Mouse (Mus musculus) hindbrain, postnatal 0 days (tissue): Measurements from ENCODE around the gene Kctd17. TPM values are rescaled to one million over a fixed set of nuclear protein-coding genes. Genes with fewer than 3 reads are reported as not detected.

Experiments
- ATAC-seq: fragments of 200-750 bp; cut with Nextera tagmentation; 2 replicates; pipeline ENCODE4 v1.8.0; 2017; ENCODE audit warnings: mild to moderate bottlenecking, moderate TSS enrichment, moderate library complexity
- DNase-seq: peaks from one replicate; pipeline ENCODE4 v3.0.0-alpha.2; 2015; ENCODE audit warnings: low spot score
- H3K27ac ChIP-seq: fragments of 300-500 bp; sonication (generic); 2 replicates; pipeline ENCODE4 v1.5.1; 2014; ENCODE audit warnings: mild to moderate bottlenecking
- H3K27me3 ChIP-seq: fragments of 300-500 bp; sonication (generic); 2 replicates; pipeline ENCODE4 v1.6.1; 2014; ENCODE audit warnings: low read length, mixed read lengths; ENCODE audit not compliant: insufficient read depth
- H3K36me3 ChIP-seq: fragments of 300-500 bp; sonication (generic); 2 replicates; pipeline ENCODE4 v1.6.1; 2014; ENCODE audit warnings: low read length, mixed read lengths; ENCODE audit not compliant: insufficient read depth
- H3K4me1 ChIP-seq: fragments of 300-500 bp; sonication (generic); 2 replicates; pipeline ENCODE4 v1.6.1; 2014; ENCODE audit warnings: antibody characterized with exemption, low read length, mixed read lengths; ENCODE audit not compliant: insufficient read depth
- H3K4me2 ChIP-seq: fragments of 300-500 bp; sonication (generic); 2 replicates; pipeline ENCODE4 v1.6.1; 2014; ENCODE audit warnings: low read depth, mild to moderate bottlenecking, low read length, moderate library complexity, mixed read lengths
- H3K4me3 ChIP-seq: fragments of 300-500 bp; sonication (generic); 2 replicates; pipeline ENCODE4 v1.5.1; 2014; ENCODE audit warnings: low read length
- H3K9ac ChIP-seq: fragments of 300-500 bp; sonication (generic); replicated peaks from 2 replicates; pipeline ENCODE4 v1.6.1; 2014; ENCODE audit warnings: mild to moderate bottlenecking, low read length, moderate library complexity, mixed read lengths
- H3K9me3 ChIP-seq: fragments of 300-500 bp; sonication (generic); 2 replicates; pipeline ENCODE4 v1.6.1; 2016; ENCODE audit warnings: low read length, mixed read lengths
- CTCF ChIP-seq: IDR thresholded peaks from 2 replicates; pipeline ENCODE4 v1.5.1; 2016; ENCODE audit warnings: antibody characterized with exemption, control low read depth, low read depth
- WGBS: fragments of 180-500 bp; shearing (Covaris S2); extraction: QIAGEN DNeasy Blood & Tissue Kit; methylation state at CpG from one replicate; pipeline ENCODE4 v1.1.7; 2014; 5-methylcytosine and 5-hydroxymethylcytosine counted together
- polyA plus RNA-seq: library from polyadenylated mRNA; unstranded; fragments of >200 nt; fragmentation: Nextera tagmentation; extraction: Ambion mirVana; gene quantifications from 2 replicates; pipeline ENCODE4 v1.2.1, GENCODE M21; 2015
- total RNA-seq: library from RNA; depleted of rRNA; stranded (reverse); fragments of >200 nt; gene quantifications from 2 replicates; pipeline ENCODE4 v1.2.3, GENCODE M21; 2014

Kctd17 gene
- total and polyA plus RNA-seq, 2 experiments from 2014 or later: 155 to 161 TPM

DNA sequence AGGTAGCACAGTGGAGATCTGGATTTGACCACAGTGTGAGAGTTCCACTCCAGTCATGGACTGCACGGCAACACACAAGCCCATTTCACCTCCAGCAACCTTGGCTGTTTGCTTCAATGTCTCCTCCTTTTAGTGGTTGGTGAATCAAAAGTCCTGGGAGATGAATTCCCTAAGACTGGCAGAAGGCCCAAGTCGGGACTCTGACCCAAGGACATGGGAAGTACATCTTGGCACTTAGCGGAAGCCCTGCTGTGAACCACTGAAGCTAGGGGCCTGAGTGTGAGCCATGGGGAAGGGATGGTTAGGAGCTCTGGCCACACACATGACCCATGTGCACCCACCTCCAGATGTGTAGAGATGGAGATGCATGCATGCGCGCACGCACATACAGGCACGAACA, 39.2 kb downstream of the Kctd17 start:
- TF ChIP-seq CTCF: no peak

DNA sequence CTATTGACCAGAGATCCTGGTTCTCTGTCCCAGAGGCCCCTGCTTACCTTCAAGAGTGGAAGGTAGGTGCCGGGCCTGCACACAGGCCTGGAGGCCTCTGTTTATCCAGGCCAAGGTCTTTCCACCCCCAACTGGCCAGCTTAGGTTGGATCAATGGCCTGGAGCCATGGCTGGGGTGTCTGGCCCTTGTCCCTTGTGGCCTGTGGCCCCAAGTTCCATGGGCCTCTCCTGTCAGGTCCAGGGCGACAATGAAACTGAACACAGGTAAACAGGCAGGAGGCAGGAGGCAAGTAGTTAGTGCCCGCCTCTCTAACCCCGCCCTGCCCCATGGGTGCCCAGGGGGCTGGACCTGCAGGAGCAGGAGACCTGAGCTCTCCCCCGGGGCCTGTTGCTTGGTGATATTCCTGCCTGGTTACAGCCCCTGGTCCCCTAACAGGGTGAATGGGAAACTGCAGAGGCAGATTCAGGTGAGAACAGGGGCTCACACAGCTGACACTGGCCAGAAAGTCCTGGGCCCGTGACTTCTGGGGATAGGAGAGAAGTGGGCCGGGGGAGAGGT, 40.1 kb downstream of the Kctd17 start, which contains the start of gene Tmprss6:
TSS of gene Tmprss6 (minus strand) at position 256 of the 559 bp plus-strand sequence.
- Histone ChIP-seq H3K9ac (no peak within 1 kb of the TSS), H3K9me3 (no peaks in the 10 kb centered on the region), H3K27ac (no peak within 1 kb of the TSS), H3K4me3 (no peak within 1 kb of the TSS), H3K27me3 (no peaks in the 10 kb centered on the region), H3K36me3 (no peaks in the 10 kb centered on the region), H3K4me2 (no peak within 1 kb of the TSS), H3K4me1 (no peaks in the 10 kb centered on the region)
- TF ChIP-seq CTCF: no peak
- WGBS: 87% methylated on average over 7 of the region's 7 CpGs
- no peak for DNase-seq
- no peak for ATAC-seq

More for the DNA sequence above, 39.2 kb downstream of the Kctd17 start:
- ATAC-seq (no peak), DNase-seq (no peak)
- Histone ChIP-seq H3K9me3 (no peaks in the 10 kb centered on the region), H3K27me3 (no peaks in the 10 kb centered on the region), H3K4me2 (no peak overlapping the region), H3K36me3 (no peaks in the 10 kb centered on the region), H3K4me1 (no peaks in the 10 kb centered on the region), H3K9ac (no peak overlapping the region), H3K4me3 (no peak overlapping the region), H3K27ac (no peak overlapping the region)
- WGBS: 84% methylated on average over 7 of the region's 7 CpGs

DNA sequence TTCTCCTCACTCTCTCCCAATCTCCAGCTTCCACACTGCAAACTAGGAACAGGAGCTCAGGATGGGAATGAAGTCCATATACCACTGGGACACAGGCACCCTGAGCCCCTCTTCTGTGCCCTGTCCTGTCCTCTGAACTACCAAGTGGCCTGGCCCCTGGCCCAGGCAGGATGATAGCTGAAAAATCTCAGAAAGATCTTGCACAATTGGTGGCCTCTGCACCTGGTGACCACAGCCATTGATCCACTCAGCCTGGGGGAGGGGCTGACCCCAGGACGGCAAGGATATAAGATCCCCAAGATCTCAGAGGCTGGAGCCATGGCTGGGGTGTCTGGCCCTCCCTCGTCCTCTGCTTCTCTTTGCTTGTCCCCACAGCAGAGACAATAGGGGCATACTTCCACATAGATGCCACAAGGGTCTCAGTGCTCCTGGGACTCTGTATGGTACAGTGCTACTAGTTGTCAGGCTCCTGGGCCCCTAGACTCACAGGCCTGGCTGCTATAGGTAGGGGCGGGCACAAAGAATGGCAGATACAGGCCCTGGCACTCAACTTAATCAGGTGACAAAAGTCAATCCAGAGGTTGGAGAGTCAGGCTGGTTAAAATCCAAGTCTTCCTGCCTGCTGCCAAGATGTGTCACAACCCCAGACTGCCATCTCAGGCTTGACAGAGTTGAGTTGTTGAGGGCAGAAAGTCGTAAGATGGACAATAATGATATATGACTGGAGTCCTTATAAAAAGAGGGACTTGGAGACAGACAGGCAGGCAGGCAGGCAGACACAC, 42.3 kb downstream of the Kctd17 start:
- no peak overlapping the region for H3K4me3 ChIP-seq
- no peaks in the 10 kb centered on the region for H3K27me3 ChIP-seq
- no peak for TF ChIP-seq CTCF
- ATAC-seq (no peak), DNase-seq (no peak)
- H3K27ac ChIP-seq: no peak overlapping the region
- no peaks in the 10 kb centered on the region for H3K36me3 ChIP-seq
- no peak overlapping the region for H3K4me2 ChIP-seq
- H3K9me3 ChIP-seq: no peaks in the 10 kb centered on the region
- no peak overlapping the region for H3K9ac ChIP-seq
- no peaks in the 10 kb centered on the region for H3K4me1 ChIP-seq
- WGBS: 73% methylated on average over 4 of the region's 4 CpGs

DNA sequence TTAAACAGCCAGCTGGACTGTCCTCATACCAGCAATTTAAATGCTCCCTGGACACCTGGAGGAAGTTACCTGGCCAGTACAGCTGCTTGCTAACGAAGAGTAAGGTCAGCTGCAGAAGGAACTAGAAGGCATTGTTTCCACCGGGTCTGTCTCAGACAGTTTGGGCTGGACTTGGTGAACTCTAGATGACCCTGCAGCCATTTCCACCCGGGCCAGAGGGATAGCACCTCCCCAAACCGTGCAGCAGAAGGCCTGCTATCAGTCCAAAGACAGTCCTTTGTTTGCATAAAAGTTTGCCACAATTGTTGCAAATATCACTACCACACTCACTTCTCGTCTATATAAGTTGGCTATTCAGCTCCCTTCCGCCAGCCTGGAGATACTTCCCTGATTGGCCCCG, 43.5 kb downstream of the Kctd17 start:
- no peak overlapping the region for H3K4me2 ChIP-seq
- no peak overlapping the region for H3K4me3 ChIP-seq
- TF ChIP-seq CTCF: no peak
- no peak overlapping the region for H3K27ac ChIP-seq
- H3K27me3 ChIP-seq: no peaks in the 10 kb centered on the region
- ATAC-seq (no peak), DNase-seq (no peak)
- no peaks in the 10 kb centered on the region for H3K4me1 ChIP-seq
- WGBS: 55% methylated on average over 7 of the region's 7 CpGs
- no peaks in the 10 kb centered on the region for H3K36me3 ChIP-seq
- H3K9ac ChIP-seq: no peak overlapping the region
- H3K9me3 ChIP-seq: no peaks in the 10 kb centered on the region

DNA sequence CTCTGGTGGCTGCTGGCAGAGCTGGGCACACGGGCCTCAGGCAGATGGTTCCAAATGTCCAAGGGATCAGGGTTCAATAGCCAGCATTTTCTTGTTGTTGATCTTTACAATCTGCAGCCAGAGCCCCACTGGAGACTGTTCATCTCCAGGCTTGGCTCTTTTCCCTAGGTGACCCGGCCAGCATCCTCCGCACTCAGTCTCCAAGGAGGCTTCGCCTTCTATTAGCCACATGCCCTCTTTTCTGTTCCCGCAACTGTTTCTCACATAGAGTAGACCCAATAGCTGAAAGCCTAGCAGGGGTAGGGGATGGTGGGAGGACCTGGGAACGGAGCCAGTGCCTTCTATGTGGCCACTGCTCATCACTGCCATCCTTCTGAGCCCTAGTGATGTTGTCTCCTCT, 45.1 kb downstream of the Kctd17 start:
- H3K4me3 ChIP-seq: no peak overlapping the region
- no peak overlapping the region for H3K4me2 ChIP-seq
- no peak for ATAC-seq
- no peak overlapping the region for H3K9ac ChIP-seq
- no peak for TF ChIP-seq CTCF
- H3K27ac ChIP-seq: no peak overlapping the region
- H3K27me3 ChIP-seq: no peaks in the 10 kb centered on the region
- 49% methylated on average over 6 of the region's 6 CpGs for WGBS
- peak; percentile 14 for DNase-seq
- H3K36me3 ChIP-seq: no peaks in the 10 kb centered on the region
- no peaks in the 10 kb centered on the region for H3K4me1 ChIP-seq
- no peaks in the 10 kb centered on the region for H3K9me3 ChIP-seq

DNA sequence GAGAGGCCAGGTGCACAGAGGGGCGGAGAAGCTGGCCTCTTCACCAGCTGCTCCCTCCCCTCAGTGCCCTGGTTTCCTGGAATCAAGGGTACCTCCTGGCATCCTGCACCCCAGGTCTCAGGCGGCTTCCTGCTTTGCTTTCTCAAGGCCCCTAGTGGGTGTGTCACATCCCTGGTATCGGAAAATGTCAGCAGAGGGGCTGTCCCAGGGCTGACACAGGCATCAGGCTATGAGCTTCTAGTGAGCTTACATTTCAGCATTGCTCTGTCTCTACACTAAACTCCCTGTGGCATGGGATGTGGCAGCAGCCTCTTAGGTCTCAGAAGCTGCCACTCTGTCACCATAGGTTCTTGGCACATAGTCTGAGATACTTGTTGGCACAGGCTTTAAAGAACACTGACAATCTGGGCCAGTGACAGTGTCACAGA, 47.3 kb downstream of the Kctd17 start:
- Histone ChIP-seq H3K9me3 (no peaks in the 10 kb centered on the region), H3K4me2 (no peak overlapping the region), H3K27me3 (no peaks in the 10 kb centered on the region), H3K9ac (no peak overlapping the region), H3K4me3 (no peak overlapping the region), H3K4me1 (no peaks in the 10 kb centered on the region), H3K36me3 (no peaks in the 10 kb centered on the region), H3K27ac (no peak overlapping the region)
- no peak for TF ChIP-seq CTCF
- no peak for ATAC-seq
- WGBS: 63% methylated on average over 3 of the region's 3 CpGs
- peak; percentile 23 for DNase-seq

DNA sequence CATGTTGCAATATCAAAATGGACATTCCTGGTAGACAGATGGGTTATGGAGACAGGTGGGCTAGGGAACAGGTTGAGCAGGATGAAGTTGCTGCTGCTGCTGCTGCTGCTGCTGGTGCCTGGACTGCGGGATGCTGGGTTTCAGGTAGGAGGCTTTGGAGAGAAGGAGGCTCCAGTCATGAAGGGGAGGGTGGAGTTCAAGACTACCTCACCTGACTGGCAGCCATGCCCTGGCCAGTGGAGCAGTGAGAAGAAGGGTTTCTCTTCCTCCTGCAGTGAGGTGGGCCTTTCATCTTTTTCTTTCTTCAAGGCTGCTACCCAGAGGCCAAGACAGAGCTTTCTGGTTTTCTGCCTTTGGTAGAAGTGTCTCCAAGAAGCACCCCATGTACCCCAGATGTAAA, 48.5 kb downstream of the Kctd17 start:
- no peak overlapping the region for H3K27ac ChIP-seq
- DNase-seq (no peak), ATAC-seq (no peak)
- H3K4me2 ChIP-seq: no peak overlapping the region
- no peaks in the 10 kb centered on the region for H3K9me3 ChIP-seq
- no peak for TF ChIP-seq CTCF
- no peaks in the 10 kb centered on the region for H3K27me3 ChIP-seq
- no peak overlapping the region for H3K9ac ChIP-seq
- WGBS: 92% methylated on average over 1 of the region's 1 CpGs
- H3K4me1 ChIP-seq: no peaks in the 10 kb centered on the region
- no peak overlapping the region for H3K4me3 ChIP-seq
- H3K36me3 ChIP-seq: no peaks in the 10 kb centered on the region
